Mouse (Mus musculus): ENCODE data around the gene Atxn1. TPM values are rescaled to one million over a fixed set of nuclear protein-coding genes. Genes with fewer than 3 reads are reported as not detected.

Gene Atxn1
- total and polyA plus RNA-seq, 3 experiments, result 8.0 to 13.1 (median 9.7) TPM

DNA sequence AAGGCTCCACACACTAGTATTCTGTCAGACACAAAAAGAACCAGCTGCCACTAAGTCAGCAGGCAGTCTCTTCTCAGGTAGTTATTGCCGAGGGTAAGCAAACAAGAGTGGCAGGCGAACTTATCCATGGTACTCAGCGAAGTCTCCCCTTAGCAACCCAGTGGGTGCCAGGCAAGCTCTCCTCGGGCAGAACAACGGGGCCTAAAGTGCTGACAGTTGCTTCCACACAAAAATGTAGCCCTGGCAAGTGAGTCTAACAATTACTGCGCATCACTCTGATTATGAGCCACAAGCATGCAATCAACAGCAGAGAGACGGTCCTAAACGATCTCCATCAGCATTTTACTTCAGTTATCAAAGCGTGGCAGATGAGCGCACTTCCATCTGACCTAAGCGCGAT is 224.4 kb downstream of the Atxn1 start:
- no peak for TF ChIP-seq ZMIZ1 (IDR thresholded peaks at IDR 0.05; ENCODE audit: low read depth, low read length)
- no peak for TF ChIP-seq MAFK (IDR thresholded peaks at IDR 0.05; ENCODE audit: insufficient replicate concordance, low read length)
- no peak for TF ChIP-seq ZKSCAN1 (IDR thresholded peaks at IDR 0.05; ENCODE audit: borderline replicate concordance, low read depth, low read length)
- TF ChIP-seq MYC (IDR thresholded peaks at IDR 0.05; ENCODE audit: low read depth, low read length), result no peak
- TF ChIP-seq MAZ (IDR thresholded peaks at IDR 0.05; ENCODE audit: low read depth, low read length), result no peak
- no peak for TF ChIP-seq KAT2A (IDR thresholded peaks at IDR 0.05; ENCODE audit: insufficient replicate concordance, low read length)
- TF ChIP-seq NELFE (IDR thresholded peaks at IDR 0.05; ENCODE audit: low read depth, low read length), result no peak
- no peak for TF ChIP-seq SIN3A (IDR thresholded peaks at IDR 0.05; ENCODE audit: low read length)
- TF ChIP-seq POLR2AphosphoS2 (IDR thresholded peaks at IDR 0.05; ENCODE audit: low read depth, low read length), result no peak
- TF ChIP-seq JUN (IDR thresholded peaks at IDR 0.05; ENCODE audit: insufficient read depth, low read depth, low read length), result no peak
- no peak for TF ChIP-seq GABPA (IDR thresholded peaks at IDR 0.05; ENCODE audit: insufficient replicate concordance, low read depth, low read length)
- TF ChIP-seq ZC3H11A (IDR thresholded peaks at IDR 0.05; ENCODE audit: low read depth, low read length), result no peak
- no peak for TF ChIP-seq CTCF (conservative IDR thresholded peaks at IDR 0.05 in 1 of 2, IDR thresholded peaks at IDR 0.05 in 1 of 2; ENCODE audit: low read depth in 2 of 2, low read length in 2 of 2)
- no peak for TF ChIP-seq RCOR1 (conservative IDR thresholded peaks at IDR 0.05; ENCODE audit: low read depth, low read length)
- TF ChIP-seq USF1 (IDR thresholded peaks at IDR 0.05; ENCODE audit: low read depth, low read length), result no peak
- H3K4me3 ChIP-seq (replicated peaks in 1 of 3; ENCODE audit: low read depth in 2 of 3, low read length in 2 of 3, poor library complexity in 1 of 3), result no peak overlapping the region
- no peak overlapping the region for H3K4me2 ChIP-seq (ENCODE audit: insufficient read depth, low read depth, poor library complexity, severe bottlenecking)
- no peak for DNase-seq (ENCODE audit: extremely low read depth)
- in situ Hi-C loops (cut with MboI; ENCODE audit: low pct_ligation_motif_present, low pct_unique_long_range_greater_than_20kb, low sequenced_read_pairs) (no loop called here), dilution Hi-C loops (cut with MboI; ENCODE audit: extremely low pct_ligation_motif_present, extremely low pct_unique_long_range_greater_than_20kb, low sequenced_read_pairs) (no loop called here)
- H3K79me2 ChIP-seq (replicated peaks; ENCODE audit: control insufficient read depth, extremely low read depth, insufficient read depth, poor library complexity, severe bottlenecking), result no peaks in the 10 kb centered on the region; the same call in 1 of the 2 replicates
- H3K27ac ChIP-seq (ENCODE audit: insufficient read depth, low read depth), result no peak overlapping the region
- H3K9me3 ChIP-seq (replicated peaks; ENCODE audit: low read length), result no peaks in the 10 kb centered on the region
- peaks cover 12 to 42% of the 10 kb centered on the region in 2 experiments for H3K4me1 ChIP-seq (ENCODE audit: control insufficient read depth in 1 of 2, insufficient read depth in 2 of 2)
- no peak overlapping the region for H3K9ac ChIP-seq (ENCODE audit: insufficient read depth, low read depth)
- peaks cover 5 to 65% of the 10 kb centered on the region in 2 experiments for H3K36me3 ChIP-seq (replicated peaks in 1 of 2; ENCODE audit: control insufficient read depth in 1 of 2, insufficient read depth in 1 of 2, low read length in 1 of 2)
- no peaks in the 10 kb centered on the region for H3K27me3 ChIP-seq (replicated peaks)

DNA sequence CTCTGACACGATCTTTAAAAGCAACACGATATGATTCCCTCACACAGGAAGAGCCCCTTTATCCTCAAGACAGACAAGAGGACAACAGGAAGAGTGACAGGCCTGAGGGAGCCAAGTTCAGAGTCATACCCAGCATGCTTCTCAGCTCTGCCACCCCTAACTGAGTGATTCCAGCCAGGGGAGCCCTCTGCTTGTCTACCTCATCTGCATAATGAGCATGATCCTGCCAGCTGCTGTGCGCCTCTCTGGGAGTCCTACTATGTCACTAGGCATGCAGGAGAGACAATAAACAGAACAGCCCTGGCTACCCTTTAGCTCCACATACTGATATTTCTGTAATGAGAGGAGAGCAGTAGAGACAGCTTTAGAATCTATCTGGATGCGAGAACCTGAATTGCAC is 228.6 kb downstream of the Atxn1 start:
- no peaks in the 10 kb centered on the region for H3K27me3 ChIP-seq (replicated peaks)
- peak overlapping the region; percentile 98 for H3K27ac ChIP-seq (ENCODE audit: insufficient read depth, low read depth)
- peaks cover 22 to 53% of the 10 kb centered on the region in 2 experiments for H3K4me1 ChIP-seq (ENCODE audit: control insufficient read depth in 1 of 2, insufficient read depth in 2 of 2)
- H3K36me3 ChIP-seq (replicated peaks in 1 of 2; ENCODE audit: control insufficient read depth in 1 of 2, insufficient read depth in 1 of 2, low read length in 1 of 2), result peaks cover 18 to 60% of the 10 kb centered on the region in 2 experiments
- no peaks in the 10 kb centered on the region for H3K9me3 ChIP-seq (replicated peaks; ENCODE audit: low read length)
- no peak overlapping the region for H3K4me3 ChIP-seq (replicated peaks in 1 of 3; ENCODE audit: low read depth in 2 of 3, low read length in 2 of 3, poor library complexity in 1 of 3)
- peak overlapping the region; percentile 13; the same call in 1 of the 2 replicates for H3K9ac ChIP-seq (ENCODE audit: insufficient read depth, low read depth)
- TF ChIP-seq ZKSCAN1 (IDR thresholded peaks at IDR 0.05; ENCODE audit: borderline replicate concordance, low read depth, low read length), result peak; percentile 75
- TF ChIP-seq MXI1 (IDR thresholded peaks at IDR 0.05; ENCODE audit: low read depth, low read length), result no peak
- peak; percentile 26; the same call in 1 of the 2 replicates for TF ChIP-seq POLR2A (IDR thresholded peaks at IDR 0.05; ENCODE audit: low read depth, low read length)
- in situ Hi-C loops (cut with MboI; ENCODE audit: low pct_ligation_motif_present, low pct_unique_long_range_greater_than_20kb, low sequenced_read_pairs), result no loop called here
- dilution Hi-C loops (cut with MboI; ENCODE audit: extremely low pct_ligation_motif_present, extremely low pct_unique_long_range_greater_than_20kb, low sequenced_read_pairs), result no loop called here
- peak overlapping the region; percentile 72; the same call in 1 of the 2 replicates for H3K4me2 ChIP-seq (ENCODE audit: insufficient read depth, low read depth, poor library complexity, severe bottlenecking)
- H3K79me2 ChIP-seq (replicated peaks; ENCODE audit: control insufficient read depth, extremely low read depth, insufficient read depth, poor library complexity, severe bottlenecking), result no peaks in the 10 kb centered on the region
- peak; percentile 52 for DNase-seq (ENCODE audit: extremely low read depth)
